Mouse (Mus musculus): Measurements from ENCODE around the gene Ppp1r12b. TPM values are rescaled to one million over a fixed set of nuclear protein-coding genes. Genes with fewer than 3 reads are reported as not detected.

Gene Ppp1r12b
- polyA plus RNA-seq, 1 experiment from 2014 or later = 10.5 TPM

DNA sequence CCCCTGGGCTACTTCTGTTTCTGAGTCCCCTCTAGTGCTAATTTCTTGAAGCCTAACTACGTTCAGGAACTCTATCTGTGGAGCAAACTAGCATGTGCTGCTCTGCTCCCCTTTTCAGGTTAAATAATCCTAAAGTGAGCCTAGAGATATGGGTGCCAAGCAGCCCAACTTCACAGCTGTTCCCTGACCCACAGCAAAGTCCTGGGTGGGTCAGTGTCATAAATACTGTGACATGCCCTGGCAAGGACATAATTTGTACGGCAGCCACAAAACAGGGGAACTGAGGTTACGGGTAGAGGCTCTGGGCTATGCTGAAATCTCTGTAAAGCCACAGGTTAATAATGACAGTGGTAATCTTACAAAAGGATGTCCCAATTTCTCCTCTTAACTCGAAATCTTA is 40.3 kb downstream of the Ppp1r12b start:
- ATAC-seq (ENCODE audit: low read depth) = no peak
- H3K27ac ChIP-seq (ENCODE audit: low read length) = no peak overlapping the region
- H3K36me3 ChIP-seq (ENCODE audit: control insufficient read depth, insufficient read depth, low read length) = no peaks in the 10 kb centered on the region
- H3K27me3 ChIP-seq (ENCODE audit: control insufficient read depth, insufficient read depth, low read depth, low read length) = no peaks in the 10 kb centered on the region
- H3K4me3 ChIP-seq (ENCODE audit: low read length) = no peak overlapping the region
- no peak overlapping the region for H3K4me2 ChIP-seq (ENCODE audit: low read depth, low read length)
- no peaks in the 10 kb centered on the region for H3K4me1 ChIP-seq (replicated peaks; ENCODE audit: control insufficient read depth, insufficient read depth, low read length)
- WGBS = 77% methylated on average over 4 of the region's 4 CpGs
- H3K9ac ChIP-seq (ENCODE audit: low read length) = no peak overlapping the region
- no peaks in the 10 kb centered on the region for H3K9me3 ChIP-seq (ENCODE audit: control insufficient read depth, low read length)

DNA sequence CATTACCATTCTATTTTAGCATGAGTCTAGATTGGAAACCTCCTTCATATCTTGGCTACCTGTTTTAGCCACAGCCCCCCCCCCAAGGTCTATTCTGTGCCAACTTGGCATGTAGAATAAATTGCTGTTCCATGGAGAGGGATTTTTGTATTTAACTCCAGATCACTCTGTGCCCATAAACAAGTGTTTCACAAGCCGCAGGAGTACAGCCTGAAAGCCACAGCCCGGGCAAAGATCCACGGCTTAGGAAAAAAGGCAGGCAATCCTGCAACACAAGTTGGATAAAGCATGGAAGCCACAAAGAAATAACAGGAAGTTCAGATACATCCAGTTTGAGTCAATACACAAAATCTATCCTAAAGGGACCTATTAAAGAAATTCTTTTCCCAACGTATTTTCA is 42.2 kb downstream of the Ppp1r12b start:
- H3K9ac ChIP-seq (ENCODE audit: low read length) = no peak overlapping the region
- H3K9me3 ChIP-seq (ENCODE audit: control insufficient read depth, low read length) = no peaks in the 10 kb centered on the region
- H3K36me3 ChIP-seq (ENCODE audit: control insufficient read depth, insufficient read depth, low read length) = no peaks in the 10 kb centered on the region
- no peaks in the 10 kb centered on the region; the same call in 1 of the 2 replicates for H3K4me1 ChIP-seq (replicated peaks; ENCODE audit: control insufficient read depth, insufficient read depth, low read length)
- WGBS = 89% methylated on average over 4 of the region's 4 CpGs
- H3K27me3 ChIP-seq (ENCODE audit: control insufficient read depth, insufficient read depth, low read depth, low read length) = no peaks in the 10 kb centered on the region
- no peak overlapping the region for H3K4me2 ChIP-seq (ENCODE audit: low read depth, low read length)
- no peak overlapping the region for H3K4me3 ChIP-seq (ENCODE audit: low read length)
- H3K27ac ChIP-seq (ENCODE audit: low read length) = no peak overlapping the region
- ATAC-seq (ENCODE audit: low read depth) = no peak

DNA sequence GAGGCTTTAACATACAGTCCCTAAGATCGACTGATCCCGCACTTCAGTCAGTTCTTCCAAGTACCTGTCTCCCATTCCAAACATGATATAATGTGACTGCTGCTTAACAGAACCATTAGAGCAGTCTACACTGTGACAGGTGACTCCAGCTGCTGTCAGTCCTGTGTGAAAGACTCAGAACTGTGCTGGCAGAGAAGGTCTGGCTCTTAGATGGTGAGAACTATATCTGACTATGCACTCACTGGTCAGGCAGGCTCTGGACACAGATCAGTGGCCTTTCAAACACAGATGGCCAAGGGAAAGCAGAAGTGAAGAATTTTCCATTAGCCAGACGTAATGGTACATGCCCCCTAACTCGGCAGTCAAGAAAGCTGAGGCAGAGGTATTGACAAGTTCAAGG is 43.9 kb downstream of the Ppp1r12b start:
- Histone ChIP-seq H3K4me2 (ENCODE audit: low read depth, low read length) (no peak overlapping the region), H3K27me3 (ENCODE audit: control insufficient read depth, insufficient read depth, low read depth, low read length) (no peaks in the 10 kb centered on the region), H3K4me1 (replicated peaks; ENCODE audit: control insufficient read depth, insufficient read depth, low read length) (no peaks in the 10 kb centered on the region; the same call in 1 of the 2 replicates), H3K9ac (ENCODE audit: low read length) (no peak overlapping the region), H3K4me3 (ENCODE audit: low read length) (no peak overlapping the region), H3K9me3 (ENCODE audit: control insufficient read depth, low read length) (no peaks in the 10 kb centered on the region), H3K36me3 (ENCODE audit: control insufficient read depth, insufficient read depth, low read length) (no peaks in the 10 kb centered on the region), H3K27ac (ENCODE audit: low read length) (no peak overlapping the region)
- WGBS = 74% methylated on average over 4 of the region's 4 CpGs
- no peak for ATAC-seq (ENCODE audit: low read depth)

DNA sequence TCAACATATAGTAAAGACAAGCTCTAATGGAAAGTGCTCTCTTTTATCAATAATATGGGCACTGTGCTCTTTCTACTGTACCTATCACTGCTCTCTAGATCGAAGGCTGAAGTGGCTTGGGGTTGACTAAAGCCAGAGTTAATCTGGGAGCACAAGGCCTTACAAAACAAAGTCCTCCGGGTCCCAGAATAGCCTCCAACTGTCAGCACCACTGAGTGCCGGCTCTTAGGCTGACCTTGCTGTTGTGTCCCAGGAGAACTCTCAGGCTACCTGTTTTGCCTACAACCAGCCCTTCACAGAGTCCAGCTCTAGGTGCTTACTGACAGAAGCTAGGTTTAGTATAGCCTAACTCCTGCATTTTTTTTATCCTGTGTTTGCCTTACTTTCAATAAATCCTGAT is 45.7 kb downstream of the Ppp1r12b start:
- Histone ChIP-seq H3K4me2 (ENCODE audit: low read depth, low read length) (no peak overlapping the region), H3K4me3 (ENCODE audit: low read length) (no peak overlapping the region), H3K27me3 (ENCODE audit: control insufficient read depth, insufficient read depth, low read depth, low read length) (no peaks in the 10 kb centered on the region), H3K4me1 (replicated peaks; ENCODE audit: control insufficient read depth, insufficient read depth, low read length) (no peaks in the 10 kb centered on the region; the same call in 1 of the 2 replicates), H3K36me3 (ENCODE audit: control insufficient read depth, insufficient read depth, low read length) (no peaks in the 10 kb centered on the region), H3K9me3 (ENCODE audit: control insufficient read depth, low read length) (no peaks in the 10 kb centered on the region), H3K27ac (ENCODE audit: low read length) (no peak overlapping the region), H3K9ac (ENCODE audit: low read length) (no peak overlapping the region)
- ATAC-seq (ENCODE audit: low read depth) = no peak
- 43% methylated on average over 3 of the region's 3 CpGs for WGBS

DNA sequence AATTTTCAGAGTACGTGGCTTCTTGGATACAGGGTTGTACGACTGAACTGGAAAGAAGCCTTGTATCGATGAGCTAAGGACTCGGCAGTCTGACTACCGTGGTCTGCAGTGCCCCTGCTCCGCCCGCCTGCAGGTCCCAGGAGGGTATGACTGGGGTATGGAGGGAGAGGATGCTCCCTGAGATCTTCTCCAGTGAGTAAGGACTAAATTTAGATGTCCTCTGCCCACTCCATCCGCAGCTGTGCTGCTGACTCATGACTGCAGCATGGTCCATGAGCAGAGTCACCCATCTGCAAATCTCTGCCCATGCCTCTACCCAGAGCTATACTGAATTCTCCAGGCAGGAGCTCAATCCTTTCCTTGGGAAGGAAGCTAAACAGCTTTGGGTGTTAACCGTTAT is 46.3 kb downstream of the Ppp1r12b start:
- no peak overlapping the region for H3K4me3 ChIP-seq (ENCODE audit: low read length)
- H3K27me3 ChIP-seq (ENCODE audit: control insufficient read depth, insufficient read depth, low read depth, low read length) = no peaks in the 10 kb centered on the region
- 56% methylated on average over 9 of the region's 9 CpGs for WGBS
- ATAC-seq (ENCODE audit: low read depth) = 0 out of 2 replicates have a peak, but pooled peaks have one; percentile 15
- H3K4me2 ChIP-seq (ENCODE audit: low read depth, low read length) = no peak overlapping the region
- no peaks in the 10 kb centered on the region for H3K9me3 ChIP-seq (ENCODE audit: control insufficient read depth, low read length)
- no peaks in the 10 kb centered on the region for H3K36me3 ChIP-seq (ENCODE audit: control insufficient read depth, insufficient read depth, low read length)
- no peak overlapping the region for H3K9ac ChIP-seq (ENCODE audit: low read length)
- no peak overlapping the region for H3K27ac ChIP-seq (ENCODE audit: low read length)
- H3K4me1 ChIP-seq (replicated peaks; ENCODE audit: control insufficient read depth, insufficient read depth, low read length) = no peaks in the 10 kb centered on the region; the same call in 1 of the 2 replicates

DNA sequence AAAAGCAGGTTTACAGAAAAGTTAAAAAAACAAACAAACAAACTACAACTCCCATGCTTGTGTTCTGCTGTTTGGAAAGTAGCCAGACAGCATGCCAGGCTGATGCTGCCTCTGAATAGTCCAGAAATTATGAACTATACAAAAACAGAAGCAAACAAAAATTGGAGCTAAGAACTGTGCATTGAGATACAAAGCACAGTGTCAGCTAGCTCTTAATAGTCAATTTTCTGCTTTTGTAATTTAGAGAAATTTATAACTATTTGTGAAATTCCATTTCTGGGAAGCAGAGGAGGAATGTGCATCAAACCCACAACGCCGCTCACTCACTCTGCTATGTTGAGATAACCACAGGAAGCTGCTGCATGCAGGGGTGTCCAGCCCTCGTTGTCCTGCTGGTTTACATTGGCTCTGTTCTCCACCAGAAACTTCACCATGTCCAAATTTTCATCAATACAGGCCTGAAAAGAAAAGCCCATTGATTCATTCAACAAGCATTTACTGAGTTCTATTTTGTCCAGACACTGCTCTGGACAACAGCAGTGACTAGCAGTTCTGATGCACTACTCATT is 53.6 kb downstream of the Ppp1r12b start:
- Histone ChIP-seq H3K27me3 (ENCODE audit: control insufficient read depth, insufficient read depth, low read depth, low read length) (no peaks in the 10 kb centered on the region), H3K9ac (ENCODE audit: low read length) (no peak overlapping the region), H3K36me3 (ENCODE audit: control insufficient read depth, insufficient read depth, low read length) (no peaks in the 10 kb centered on the region), H3K9me3 (ENCODE audit: control insufficient read depth, low read length) (no peaks in the 10 kb centered on the region), H3K4me2 (ENCODE audit: low read depth, low read length) (no peak overlapping the region), H3K4me1 (replicated peaks; ENCODE audit: control insufficient read depth, insufficient read depth, low read length) (no peaks in the 10 kb centered on the region), H3K27ac (ENCODE audit: low read length) (no peak overlapping the region), H3K4me3 (ENCODE audit: low read length) (no peak overlapping the region)
- no peak for ATAC-seq (ENCODE audit: low read depth)
- WGBS = 56% methylated on average over 3 of the region's 3 CpGs

DNA sequence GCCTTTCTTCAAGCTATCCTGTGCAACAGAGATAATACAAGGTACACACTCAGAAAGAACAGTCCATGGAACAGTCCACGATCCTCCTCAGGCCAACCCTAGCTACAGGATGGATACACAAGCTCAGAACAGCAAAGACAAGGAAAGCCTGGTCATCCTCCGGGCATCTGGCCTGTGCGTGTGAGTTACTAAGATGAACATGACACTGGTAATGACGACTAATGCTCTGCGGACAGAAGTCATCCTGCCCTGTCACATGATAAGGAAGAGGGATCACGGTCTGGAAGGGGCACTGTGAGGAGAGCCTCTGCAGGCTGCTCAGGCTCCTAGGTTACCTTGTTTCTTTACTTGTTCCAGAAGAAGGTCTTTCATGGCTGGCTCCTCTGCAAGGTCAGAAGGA is 59.7 kb downstream of the Ppp1r12b start:
- H3K4me2 ChIP-seq (ENCODE audit: low read depth, low read length) = no peak overlapping the region
- H3K27me3 ChIP-seq (ENCODE audit: control insufficient read depth, insufficient read depth, low read depth, low read length) = no peaks in the 10 kb centered on the region
- H3K36me3 ChIP-seq (ENCODE audit: control insufficient read depth, insufficient read depth, low read length) = peaks cover 7% of the 10 kb centered on the region; the same call in 1 of the 2 replicates
- no peak overlapping the region for H3K4me3 ChIP-seq (ENCODE audit: low read length)
- no peak overlapping the region for H3K9ac ChIP-seq (ENCODE audit: low read length)
- H3K4me1 ChIP-seq (replicated peaks; ENCODE audit: control insufficient read depth, insufficient read depth, low read length) = no peaks in the 10 kb centered on the region
- no peaks in the 10 kb centered on the region for H3K9me3 ChIP-seq (ENCODE audit: control insufficient read depth, low read length)
- H3K27ac ChIP-seq (ENCODE audit: low read length) = no peak overlapping the region
- WGBS = 92% methylated on average over 6 of the region's 6 CpGs
- no peak for ATAC-seq (ENCODE audit: low read depth)

DNA sequence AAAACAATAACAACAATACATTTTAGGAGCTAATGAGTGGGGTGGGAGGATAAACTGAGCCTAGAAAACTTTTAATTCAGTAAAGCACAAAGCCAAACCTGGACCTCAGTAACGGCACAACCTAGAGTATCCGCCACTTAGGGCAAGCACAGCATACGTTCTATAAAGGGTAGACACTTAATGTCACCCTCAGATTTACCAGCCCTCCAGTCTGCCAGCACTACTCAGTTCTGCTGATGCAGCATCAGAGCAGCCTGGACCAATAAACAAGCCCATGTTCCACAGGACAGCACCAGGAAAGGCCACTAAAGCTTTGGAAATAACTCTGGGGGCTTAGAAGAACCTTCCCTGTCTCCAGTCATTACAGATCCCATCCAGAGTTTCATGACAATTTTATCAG is 60.9 kb downstream of the Ppp1r12b start:
- no peak overlapping the region for H3K27ac ChIP-seq (ENCODE audit: low read length)
- no peaks in the 10 kb centered on the region for H3K4me1 ChIP-seq (replicated peaks; ENCODE audit: control insufficient read depth, insufficient read depth, low read length)
- H3K27me3 ChIP-seq (ENCODE audit: control insufficient read depth, insufficient read depth, low read depth, low read length) = no peaks in the 10 kb centered on the region
- 91% methylated on average over 3 of the region's 3 CpGs for WGBS
- peaks cover 10% of the 10 kb centered on the region; the same call in 1 of the 2 replicates for H3K36me3 ChIP-seq (ENCODE audit: control insufficient read depth, insufficient read depth, low read length)
- no peak overlapping the region for H3K9ac ChIP-seq (ENCODE audit: low read length)
- H3K4me3 ChIP-seq (ENCODE audit: low read length) = no peak overlapping the region
- no peak overlapping the region for H3K4me2 ChIP-seq (ENCODE audit: low read depth, low read length)
- no peaks in the 10 kb centered on the region for H3K9me3 ChIP-seq (ENCODE audit: control insufficient read depth, low read length)
- no peak for ATAC-seq (ENCODE audit: low read depth)

DNA sequence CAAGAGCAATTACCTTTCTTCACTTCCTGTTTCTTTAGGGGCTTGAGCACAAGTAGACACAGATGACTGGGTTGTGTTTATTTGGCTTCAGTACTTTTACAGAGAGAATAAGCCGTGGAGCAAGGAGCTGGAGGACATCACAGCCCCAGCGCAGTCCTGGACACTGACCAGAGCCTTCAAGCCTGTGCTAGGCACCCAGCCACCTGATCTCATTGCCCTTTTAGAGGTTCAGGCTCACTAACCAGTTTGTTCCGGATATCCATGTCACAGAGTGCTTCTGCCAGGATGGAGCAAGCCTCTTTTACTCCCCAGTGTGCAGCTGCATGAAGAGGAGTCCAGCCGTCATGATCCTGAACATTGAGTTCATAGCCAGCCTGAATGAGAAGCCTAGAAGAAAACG is 63.8 kb downstream of the Ppp1r12b start:
- no peak overlapping the region for H3K4me3 ChIP-seq (ENCODE audit: low read length)
- H3K4me1 ChIP-seq (replicated peaks; ENCODE audit: control insufficient read depth, insufficient read depth, low read length) = no peaks in the 10 kb centered on the region
- H3K27ac ChIP-seq (ENCODE audit: low read length) = no peak overlapping the region
- 74% methylated on average over 5 of the region's 5 CpGs for WGBS
- peaks cover 13% of the 10 kb centered on the region for H3K36me3 ChIP-seq (ENCODE audit: control insufficient read depth, insufficient read depth, low read length)
- H3K4me2 ChIP-seq (ENCODE audit: low read depth, low read length) = no peak overlapping the region
- H3K9me3 ChIP-seq (ENCODE audit: control insufficient read depth, low read length) = no peaks in the 10 kb centered on the region
- no peaks in the 10 kb centered on the region for H3K27me3 ChIP-seq (ENCODE audit: control insufficient read depth, insufficient read depth, low read depth, low read length)
- no peak overlapping the region for H3K9ac ChIP-seq (ENCODE audit: low read length)
- no peak for ATAC-seq (ENCODE audit: low read depth)

DNA sequence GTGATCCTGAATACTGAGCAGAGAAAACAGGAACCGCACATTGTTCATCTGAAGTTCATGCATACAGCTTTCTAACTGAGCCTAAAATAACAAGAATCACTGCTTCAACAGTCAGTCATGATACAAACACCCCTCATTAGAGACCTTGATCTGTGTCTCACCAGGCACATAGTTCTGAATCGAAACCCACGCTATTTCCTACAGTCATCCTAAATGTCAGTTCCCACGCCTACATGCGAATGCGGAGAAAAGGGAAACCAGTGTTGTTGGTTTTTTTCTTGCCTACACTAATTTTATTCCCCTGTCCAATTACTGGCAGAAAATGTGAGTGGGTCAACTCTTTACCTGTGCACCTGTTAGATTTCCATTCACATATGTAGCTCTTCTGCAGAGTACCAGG is 66.1 kb downstream of the Ppp1r12b start:
- 97% methylated on average over 6 of the region's 6 CpGs for WGBS
- Histone ChIP-seq H3K4me2 (ENCODE audit: low read depth, low read length) (no peak overlapping the region), H3K27ac (ENCODE audit: low read length) (no peak overlapping the region), H3K4me1 (replicated peaks; ENCODE audit: control insufficient read depth, insufficient read depth, low read length) (no peaks in the 10 kb centered on the region), H3K4me3 (ENCODE audit: low read length) (no peak overlapping the region), H3K27me3 (ENCODE audit: control insufficient read depth, insufficient read depth, low read depth, low read length) (no peaks in the 10 kb centered on the region), H3K36me3 (ENCODE audit: control insufficient read depth, insufficient read depth, low read length) (peaks cover 14% of the 10 kb centered on the region), H3K9me3 (ENCODE audit: control insufficient read depth, low read length) (no peaks in the 10 kb centered on the region), H3K9ac (ENCODE audit: low read length) (no peak overlapping the region)
- no peak for ATAC-seq (ENCODE audit: low read depth)

Measured in lung, embryonic 16.5 days (tissue).